Mouse (Mus musculus): ENCODE data around the gene Masp2.

Masp2 gene

GRCm38 (mm10) chr4:148641121-148641520 is 38.8 kb downstream of the Masp2 start:
- DNase-seq = no peak

GRCm38 (mm10) chr4:148643291-148644156 is 41.2 kb downstream of the Masp2 start, which contains the start of gene Gm572:
Gene Gm572 (plus strand): TSS chr4:148643317.
- no peak for DNase-seq

DNA sequence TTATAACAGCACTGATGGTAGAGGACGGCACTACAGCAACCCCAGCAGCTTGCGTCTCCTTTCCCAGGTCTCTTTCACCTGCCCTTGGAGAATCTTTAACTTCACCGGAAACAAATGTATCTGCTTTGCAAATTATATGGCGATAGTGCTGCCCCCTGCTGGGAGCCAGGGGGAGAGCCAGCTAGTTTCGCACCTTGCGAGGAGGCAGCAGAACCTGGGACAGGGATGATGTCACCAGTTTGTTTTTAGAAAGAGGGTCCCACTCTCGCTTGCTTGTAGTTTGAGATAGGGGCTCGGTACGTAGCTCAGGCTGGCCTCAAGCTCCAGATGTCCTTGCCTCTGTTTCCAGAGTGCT is 41.8 kb downstream of the Masp2 start:
- DNase-seq = peak; percentile 72

DNA sequence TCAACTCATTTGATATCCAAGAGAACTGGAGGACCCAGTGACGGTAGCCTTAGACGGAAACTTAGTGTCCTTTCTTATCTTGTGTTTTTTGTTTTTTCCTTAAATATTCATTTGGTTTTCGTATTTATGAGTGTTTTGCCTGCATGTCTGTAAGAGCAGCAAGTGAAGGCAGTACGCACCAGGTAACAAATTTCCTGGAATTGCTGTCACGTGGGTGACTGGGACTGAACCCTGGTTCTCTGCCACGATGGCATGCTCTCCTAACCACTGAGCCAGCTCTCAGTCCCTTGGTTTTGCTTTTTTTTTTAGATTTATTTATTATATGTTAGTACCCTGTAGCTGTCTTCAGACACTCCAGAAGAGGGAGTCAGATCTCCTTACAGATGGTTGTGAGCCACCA is 42.6 kb downstream of the Masp2 start:
- DNase-seq = no peak

- DNase-seq = peak; percentile 74
Observed at GRCm38 (mm10) chr4:148646616-148647015, 44.3 kb downstream of the Masp2 start.

GRCm38 (mm10) chr4:148649309-148649708 is 47.0 kb downstream of the Masp2 start:
- no peak for DNase-seq

GRCm38 (mm10) chr4:148651045-148651444 is 48.7 kb downstream of the Masp2 start:
- DNase-seq = peak; percentile 83

- peak; percentile 36 for DNase-seq
Observed at GRCm38 (mm10) chr4:148654701-148655398, 52.5 kb downstream of the Masp2 start.

GRCm38 (mm10) chr4:148656691-148657258 is 54.4 kb downstream of the Masp2 start:
- DNase-seq = no peak

GRCm38 (mm10) chr4:148657776-148658175 is 55.4 kb downstream of the Masp2 start:
- DNase-seq = no peak

DNA sequence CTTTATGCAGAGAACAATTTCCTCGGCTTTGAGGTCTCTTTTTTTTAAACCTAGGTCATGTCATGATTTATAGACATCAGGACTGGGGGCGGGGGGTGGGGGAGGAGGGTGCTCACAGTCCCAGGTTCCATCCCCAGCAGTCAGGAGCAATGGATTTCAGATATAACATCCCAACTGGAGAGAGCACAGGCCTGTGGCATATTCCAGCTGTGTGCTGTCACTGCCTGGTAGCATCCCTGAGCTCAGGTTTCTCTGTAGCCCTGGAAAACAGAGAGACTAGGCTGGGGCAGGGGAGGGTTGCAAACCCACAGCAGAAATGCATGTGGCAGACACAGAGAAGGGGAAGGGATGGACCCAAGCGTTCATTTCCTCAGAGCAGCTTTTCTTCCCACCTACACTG is 57.8 kb downstream of the Masp2 start:
- DNase-seq = no peak

- peak; percentile 67 for DNase-seq
Observed at GRCm38 (mm10) chr4:148662168-148662965, 60.0 kb downstream of the Masp2 start.

GRCm38 (mm10) chr4:148663326-148663725 is 61.0 kb downstream of the Masp2 start:
- DNase-seq = no peak

DNA sequence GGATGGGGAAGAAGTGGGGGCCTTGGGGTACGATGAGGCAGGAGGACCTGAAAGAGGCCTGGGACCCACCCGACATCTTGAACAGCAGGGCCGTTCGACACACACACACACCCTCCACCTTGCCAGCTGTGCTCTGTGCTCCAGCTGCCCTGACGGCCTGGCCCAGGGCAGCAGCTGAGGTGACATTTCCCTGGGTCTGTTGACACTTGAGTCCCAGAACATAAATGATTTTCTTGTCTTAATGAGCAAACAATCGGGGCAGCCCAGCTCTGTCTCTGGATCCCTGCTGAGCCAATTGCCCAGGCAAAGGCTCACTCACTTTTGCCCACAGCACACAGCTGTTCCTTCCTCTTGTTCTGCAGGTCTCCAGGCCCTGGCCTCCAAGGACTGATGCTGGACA is 61.7 kb downstream of the Masp2 start:
- DNase-seq = no peak

Measured in cerebellum, adult 9-10 months (tissue).